Mouse (Mus musculus): ENCODE results near the gene Dolpp1. TPM values are rescaled to one million over a fixed set of nuclear protein-coding genes. Genes with fewer than 3 reads are reported as not detected.

Gene Dolpp1
- polyA plus RNA-seq, 1 experiment = 199 TPM

DNA sequence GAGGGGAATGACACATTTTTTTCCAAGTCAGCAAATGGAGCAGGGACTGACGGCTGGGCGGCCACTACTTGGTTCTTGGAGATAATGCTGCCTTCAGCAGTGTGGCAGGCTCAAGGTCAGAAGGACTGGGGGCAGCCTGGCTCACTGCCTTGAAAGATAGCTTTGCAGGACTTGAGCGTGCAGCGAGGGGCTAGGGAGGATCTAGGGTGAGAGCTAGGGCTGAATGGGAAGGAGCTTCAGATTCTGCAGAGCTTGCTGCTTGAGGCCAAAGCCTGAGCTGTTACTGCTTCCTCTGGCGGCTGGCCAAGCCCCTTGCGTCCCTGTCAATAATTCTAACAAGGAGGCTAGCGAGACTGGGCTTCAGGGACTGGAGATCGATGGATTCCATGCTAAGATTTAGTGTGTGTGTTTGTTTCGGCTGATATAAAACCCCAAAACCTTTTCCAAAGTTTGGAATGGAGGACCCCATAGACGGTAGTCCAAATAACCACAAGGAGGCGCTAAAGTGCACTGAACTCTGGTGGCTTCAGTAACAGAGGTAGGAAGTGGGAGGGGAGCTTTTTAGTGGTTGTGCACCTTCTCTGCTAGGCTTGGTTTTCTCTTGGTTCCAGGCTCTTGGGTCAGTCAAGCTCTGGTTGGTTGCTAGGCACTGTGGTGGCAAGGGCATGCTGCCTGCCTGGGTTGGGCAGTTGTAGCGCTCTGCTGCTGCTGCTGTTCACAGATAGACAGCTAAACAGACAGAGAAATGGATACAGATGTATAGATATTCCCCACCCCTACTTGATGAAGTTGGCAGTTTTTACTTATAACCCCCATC, 48.9 kb downstream of the Dolpp1 start:
- peaks cover 45% of the 10 kb centered on the region for H3K36me3 ChIP-seq (ENCODE audit: control insufficient read depth, insufficient read depth, low read length)
- no peak overlapping the region for H3K4me3 ChIP-seq (ENCODE audit: low read depth, low read length)
- peaks cover 21% of the 10 kb centered on the region for H3K4me1 ChIP-seq (ENCODE audit: control insufficient read depth, insufficient read depth, insufficient read length, low read length)
- H3K27me3 ChIP-seq (ENCODE audit: control insufficient read depth, insufficient read depth, low read length) = no peaks in the 10 kb centered on the region
- TF ChIP-seq CTCF (IDR thresholded peaks at IDR 0.05; ENCODE audit: extremely low read depth, insufficient read length, insufficient replicate concordance, low read depth, low read length) (peak; percentile 43; the same call in 1 of the 2 replicates), POLR2A (IDR thresholded peaks at IDR 0.05; ENCODE audit: low read depth, low read length) (no peak)
- H3K27ac ChIP-seq (ENCODE audit: insufficient read depth, low read depth, low read length) = peak overlapping the region; percentile 95
- 33% methylated on average over 12 of the region's 12 CpGs for WGBS

DNA sequence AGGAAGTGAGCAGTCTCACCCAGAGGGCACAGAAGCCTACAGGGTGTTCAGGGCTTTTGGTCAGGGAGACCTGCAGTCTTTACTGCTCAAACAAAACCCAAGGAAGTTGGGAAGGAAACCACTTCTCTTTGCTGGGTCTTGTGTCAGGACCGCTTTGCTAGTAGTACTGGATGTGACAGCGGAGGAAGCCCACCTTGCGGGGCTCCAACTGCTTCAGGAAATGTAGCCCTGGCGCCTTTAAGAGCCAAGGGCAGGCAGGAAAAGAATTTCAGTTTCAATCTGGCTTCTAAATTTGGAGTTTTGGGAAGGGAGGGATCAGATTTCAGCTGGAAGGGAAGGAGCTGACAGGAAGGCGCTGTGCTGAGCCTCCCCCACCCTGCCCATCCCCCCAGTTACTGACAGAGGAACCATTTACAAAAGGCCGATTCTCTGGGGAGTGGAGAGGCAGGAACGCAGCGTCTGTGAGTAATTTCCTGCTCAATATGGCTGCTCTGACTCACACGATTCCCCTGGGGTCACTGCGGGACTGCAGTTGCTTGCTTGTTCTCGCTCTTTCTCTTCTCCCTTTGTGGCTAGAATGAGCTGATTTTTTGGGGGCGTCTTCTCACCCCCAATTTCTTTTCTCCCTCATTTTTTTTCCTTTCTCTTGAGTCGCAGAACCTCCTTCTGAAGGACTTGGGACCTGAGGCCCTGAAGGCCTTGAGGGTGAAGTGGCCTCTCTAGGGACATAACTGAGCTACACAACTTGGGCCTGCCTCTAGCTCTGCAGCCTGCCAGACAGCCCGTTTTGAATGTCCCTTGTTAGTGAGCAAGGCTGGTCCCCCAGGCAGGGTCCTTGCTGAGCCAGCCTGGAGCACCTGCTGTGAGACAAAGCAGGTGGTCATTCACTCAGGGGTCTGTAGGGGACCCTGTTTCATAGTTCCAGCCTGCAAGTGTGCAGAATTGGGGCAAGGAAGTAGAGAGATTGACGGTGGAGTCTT, 49.8 kb downstream of the Dolpp1 start:
- Histone ChIP-seq H3K4me3 (ENCODE audit: low read depth, low read length) (peak overlapping the region; percentile 54), H3K27me3 (ENCODE audit: control insufficient read depth, insufficient read depth, low read length) (no peaks in the 10 kb centered on the region), H3K27ac (ENCODE audit: insufficient read depth, low read depth, low read length) (peak overlapping the region; percentile 95), H3K4me1 (ENCODE audit: control insufficient read depth, insufficient read depth, insufficient read length, low read length) (peaks cover 18% of the 10 kb centered on the region), H3K36me3 (ENCODE audit: control insufficient read depth, insufficient read depth, low read length) (peaks cover 50% of the 10 kb centered on the region)
- TF ChIP-seq POLR2A (IDR thresholded peaks at IDR 0.05; ENCODE audit: low read depth, low read length) (no peak), CTCF (IDR thresholded peaks at IDR 0.05; ENCODE audit: extremely low read depth, insufficient read length, insufficient replicate concordance, low read depth, low read length) (no peak)
- WGBS = 46% methylated on average over 15 of the region's 15 CpGs

DNA sequence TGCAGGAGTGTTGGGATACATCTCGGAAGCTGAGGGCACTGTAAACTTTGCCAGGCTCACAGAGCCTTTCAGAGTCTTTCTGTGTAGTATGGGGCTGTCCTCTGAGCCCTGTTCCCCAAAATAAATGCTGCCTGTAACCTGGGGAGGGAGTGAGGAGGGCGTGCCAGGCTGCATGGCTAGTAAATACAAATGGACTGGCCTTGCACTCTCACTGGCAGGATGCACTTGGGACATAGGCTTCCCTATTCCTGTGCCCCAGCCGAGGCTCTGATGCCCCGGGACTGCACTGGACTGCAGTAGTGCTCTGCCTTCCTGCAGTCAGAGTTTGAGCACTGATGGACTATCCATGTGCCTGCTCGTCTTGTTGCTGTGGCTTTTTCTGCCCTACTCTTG, 50.4 kb downstream of the Dolpp1 start:
- Histone ChIP-seq H3K27ac (ENCODE audit: insufficient read depth, low read depth, low read length) (peak overlapping the region; percentile 95), H3K27me3 (ENCODE audit: control insufficient read depth, insufficient read depth, low read length) (no peaks in the 10 kb centered on the region), H3K36me3 (ENCODE audit: control insufficient read depth, insufficient read depth, low read length) (peaks cover 47% of the 10 kb centered on the region), H3K4me3 (ENCODE audit: low read depth, low read length) (peak overlapping the region; percentile 54), H3K4me1 (ENCODE audit: control insufficient read depth, insufficient read depth, insufficient read length, low read length) (peaks cover 18% of the 10 kb centered on the region)
- 69% methylated on average over 5 of the region's 5 CpGs for whole genome bisulfite sequencing
- TF ChIP-seq CTCF (IDR thresholded peaks at IDR 0.05; ENCODE audit: extremely low read depth, insufficient read length, insufficient replicate concordance, low read depth, low read length) (no peak), POLR2A (IDR thresholded peaks at IDR 0.05; ENCODE audit: low read depth, low read length) (no peak)

DNA sequence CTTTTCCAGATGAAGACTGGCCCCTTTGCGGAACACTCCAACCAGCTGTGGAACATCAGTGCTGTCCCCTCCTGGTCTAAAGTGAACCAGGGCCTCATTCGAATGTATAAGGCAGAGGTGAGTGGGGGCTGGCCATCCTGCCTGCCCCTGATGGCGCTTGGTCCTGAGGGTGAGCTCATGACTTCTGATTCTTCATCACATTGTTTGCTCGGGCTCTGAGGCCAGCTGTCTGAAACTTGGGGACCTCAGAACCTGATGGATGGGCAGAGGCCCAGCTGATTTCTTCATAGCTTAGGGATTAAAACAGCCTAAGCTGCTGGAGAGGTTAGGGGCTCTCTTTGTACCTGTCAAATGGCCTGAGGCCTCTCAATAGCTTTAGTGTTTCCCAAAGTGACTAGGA, 51.2 kb downstream of the Dolpp1 start:
- no peaks in the 10 kb centered on the region for H3K27me3 ChIP-seq (ENCODE audit: control insufficient read depth, insufficient read depth, low read length)
- H3K4me1 ChIP-seq (ENCODE audit: control insufficient read depth, insufficient read depth, insufficient read length, low read length) = peaks cover 18% of the 10 kb centered on the region
- peaks cover 39% of the 10 kb centered on the region for H3K36me3 ChIP-seq (ENCODE audit: control insufficient read depth, insufficient read depth, low read length)
- WGBS = 78% methylated on average over 4 of the region's 4 CpGs
- no peak overlapping the region for H3K4me3 ChIP-seq (ENCODE audit: low read depth, low read length)
- peak overlapping the region; percentile 95 for H3K27ac ChIP-seq (ENCODE audit: insufficient read depth, low read depth, low read length)
- TF ChIP-seq POLR2A (IDR thresholded peaks at IDR 0.05; ENCODE audit: low read depth, low read length) = no peak

DNA sequence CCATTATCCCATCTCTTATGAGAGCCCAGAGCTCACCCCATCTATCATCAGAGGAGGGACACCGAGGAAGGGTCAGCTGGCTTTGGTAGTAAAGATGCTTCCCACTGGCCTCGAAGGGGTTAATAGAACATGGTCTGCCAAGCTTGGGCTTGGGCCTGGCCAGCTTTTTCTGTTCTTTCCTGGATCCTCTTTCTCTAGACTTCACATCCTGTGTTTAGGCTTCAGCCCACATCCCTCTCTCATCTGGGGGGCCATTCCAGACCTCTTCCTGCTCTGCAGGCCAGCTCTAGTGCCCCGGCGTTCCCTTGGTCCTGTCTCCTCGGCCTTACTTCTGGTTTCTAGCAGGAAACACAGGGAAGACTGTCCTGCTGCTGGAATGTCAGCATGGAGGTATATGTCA, 52.0 kb downstream of the Dolpp1 start:
- TF ChIP-seq CTCF (IDR thresholded peaks at IDR 0.05; ENCODE audit: extremely low read depth, insufficient read length, insufficient replicate concordance, low read depth, low read length) (no peak), POLR2A (IDR thresholded peaks at IDR 0.05; ENCODE audit: low read depth, low read length) (no peak)
- WGBS = 74% methylated on average over 5 of the region's 5 CpGs
- H3K36me3 ChIP-seq (ENCODE audit: control insufficient read depth, insufficient read depth, low read length) = peaks cover 35% of the 10 kb centered on the region
- no peak overlapping the region for H3K4me3 ChIP-seq (ENCODE audit: low read depth, low read length)
- peaks cover 18% of the 10 kb centered on the region for H3K4me1 ChIP-seq (ENCODE audit: control insufficient read depth, insufficient read depth, insufficient read length, low read length)
- no peak overlapping the region for H3K27ac ChIP-seq (ENCODE audit: insufficient read depth, low read depth, low read length)
- H3K27me3 ChIP-seq (ENCODE audit: control insufficient read depth, insufficient read depth, low read length) = no peaks in the 10 kb centered on the region

DNA sequence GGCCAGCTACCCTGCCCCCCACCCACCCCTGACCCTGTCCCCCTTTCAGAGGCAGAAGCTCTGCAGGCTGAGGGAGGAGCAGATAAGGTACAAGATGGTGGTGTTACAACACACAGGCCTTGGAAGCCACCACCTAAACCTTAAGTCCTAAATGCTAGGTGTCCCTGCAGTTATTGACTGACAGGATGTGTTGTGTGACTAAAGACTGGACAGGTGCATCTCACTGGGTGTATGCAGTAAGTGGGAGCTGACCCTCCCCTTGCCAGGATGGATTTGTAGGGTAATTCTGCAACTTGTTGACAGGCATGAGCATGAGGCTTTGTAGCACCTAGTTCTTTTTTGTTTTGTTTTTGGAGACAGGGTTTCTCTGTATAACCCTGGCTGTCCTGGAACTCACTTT, 52.4 kb downstream of the Dolpp1 start:
- Histone ChIP-seq H3K27ac (ENCODE audit: insufficient read depth, low read depth, low read length) (no peak overlapping the region), H3K4me3 (ENCODE audit: low read depth, low read length) (no peak overlapping the region), H3K4me1 (ENCODE audit: control insufficient read depth, insufficient read depth, insufficient read length, low read length) (peaks cover 18% of the 10 kb centered on the region), H3K36me3 (ENCODE audit: control insufficient read depth, insufficient read depth, low read length) (peaks cover 31% of the 10 kb centered on the region), H3K27me3 (ENCODE audit: control insufficient read depth, insufficient read depth, low read length) (no peaks in the 10 kb centered on the region)
- TF ChIP-seq CTCF (IDR thresholded peaks at IDR 0.05; ENCODE audit: extremely low read depth, insufficient read length, insufficient replicate concordance, low read depth, low read length) (no peak), POLR2A (IDR thresholded peaks at IDR 0.05; ENCODE audit: low read depth, low read length) (no peak)

DNA sequence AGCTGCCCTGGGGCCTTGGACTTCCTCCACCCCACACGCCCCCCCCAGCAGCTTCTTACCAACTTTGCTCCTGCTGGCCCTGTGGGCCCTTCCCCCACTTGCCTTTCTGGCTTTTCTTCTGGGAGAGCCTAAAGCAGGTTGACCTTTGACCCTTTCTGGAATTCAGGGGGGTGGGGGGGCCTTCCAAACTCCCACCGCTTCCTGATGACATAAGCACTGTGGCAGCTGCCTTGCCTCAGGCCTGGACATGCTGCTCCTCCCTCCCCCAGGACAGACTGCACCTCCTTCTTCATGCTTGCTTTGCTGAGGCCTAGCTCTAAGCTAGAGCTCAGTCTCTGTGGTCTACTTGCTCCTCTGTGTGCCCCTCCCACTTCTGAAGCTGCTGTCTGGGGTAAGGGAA, 53.3 kb downstream of the Dolpp1 start:
- Histone ChIP-seq H3K4me1 (ENCODE audit: control insufficient read depth, insufficient read depth, insufficient read length, low read length) (peaks cover 18% of the 10 kb centered on the region), H3K36me3 (ENCODE audit: control insufficient read depth, insufficient read depth, low read length) (peaks cover 25% of the 10 kb centered on the region), H3K4me3 (ENCODE audit: low read depth, low read length) (no peak overlapping the region), H3K27ac (ENCODE audit: insufficient read depth, low read depth, low read length) (0 out of 2 replicates have a peak overlapping the region, but pooled peaks have one; percentile 3), H3K27me3 (ENCODE audit: control insufficient read depth, insufficient read depth, low read length) (no peaks in the 10 kb centered on the region)
- TF ChIP-seq POLR2A (IDR thresholded peaks at IDR 0.05; ENCODE audit: low read depth, low read length) (no peak), CTCF (IDR thresholded peaks at IDR 0.05; ENCODE audit: extremely low read depth, insufficient read length, insufficient replicate concordance, low read depth, low read length) (no peak)
- WGBS = 86% methylated on average over 2 of the region's 2 CpGs

All from small intestine, adult 2 months (tissue).